Mouse (Mus musculus): ENCODE measurements around the gene Rad17. TPM values are rescaled to one million over a fixed set of nuclear protein-coding genes. Genes with fewer than 3 reads are reported as not detected.
A peak's percentile ranks its signal among the peaks of the same experiment; 100 is the strongest.

The Rad17 gene
- polyA plus RNA-seq, 1 experiment from 2014 or later, result 22.4 TPM

GRCm38 (mm10) chr13:100670181-100670741 is 19.4 kb upstream of the Rad17 start:
- Histone ChIP-seq H3K27ac (replicated peaks; ENCODE audit: low read depth, low read length) (no peak overlapping the region; the same call in 1 of the 2 replicates), H3K9me3 (ENCODE audit: control insufficient read depth, low read length) (0 out of 2 replicates have a peak, but pooled peaks cover 5% of the 10 kb centered on the region), H3K36me3 (ENCODE audit: control insufficient read depth, insufficient read depth, low read length) (peaks cover 16% of the 10 kb centered on the region; the same call in 1 of the 2 replicates), H3K9ac (ENCODE audit: low read depth, low read length) (peak overlapping the region; percentile 73), H3K4me2 (ENCODE audit: low read depth, low read length) (peak overlapping the region; percentile 88), H3K4me1 (ENCODE audit: control insufficient read depth, insufficient read depth, low read length) (no peaks in the 10 kb centered on the region), H3K27me3 (replicated peaks; ENCODE audit: control insufficient read depth, insufficient read depth, low read length) (no peaks in the 10 kb centered on the region), H3K4me3 (ENCODE audit: low read depth, low read length) (peak overlapping the region; percentile 61)
- ATAC-seq (ENCODE audit: low read depth) (no peak), DNase-seq (ENCODE audit: low spot score) (no peak)
- WGBS, result 50% methylated on average over 9 of the region's 9 CpGs

- ATAC-seq (ENCODE audit: low read depth), result peak; percentile 77; the same call in 1 of the 2 replicates
- Histone ChIP-seq H3K27me3 (replicated peaks; ENCODE audit: control insufficient read depth, insufficient read depth, low read length) (no peaks in the 10 kb centered on the region), H3K4me3 (ENCODE audit: low read depth, low read length) (peak within 1 kb of the TSS; percentile 61), H3K9me3 (ENCODE audit: control insufficient read depth, low read length) (0 out of 2 replicates have a peak, but pooled peaks cover 5% of the 10 kb centered on the region), H3K9ac (ENCODE audit: low read depth, low read length) (peak within 1 kb of the TSS; percentile 73), H3K4me1 (ENCODE audit: control insufficient read depth, insufficient read depth, low read length) (no peaks in the 10 kb centered on the region), H3K36me3 (ENCODE audit: control insufficient read depth, insufficient read depth, low read length) (peaks cover 17% of the 10 kb centered on the region; the same call in 1 of the 2 replicates), H3K27ac (replicated peaks; ENCODE audit: low read depth, low read length) (no peak within 1 kb of the TSS; the same call in 1 of the 2 replicates), H3K4me2 (ENCODE audit: low read depth, low read length) (peak within 1 kb of the TSS; percentile 88)
- under 1% methylated on average over 44 of the region's 44 CpGs for WGBS
- DNase-seq (ENCODE audit: low spot score), result peak; percentile 55
Measured at GRCm38 (mm10) chr13:100669291-100670022, 18.6 kb upstream of the Rad17 start, which contains the start of gene Ccdc125. Ccdc125 (plus strand) TSS chr13:100669717.

- H3K27me3 ChIP-seq (replicated peaks; ENCODE audit: control insufficient read depth, insufficient read depth, low read length), result no peaks in the 10 kb centered on the region
- WGBS, result 47% methylated on average over 4 of the region's 4 CpGs
- H3K9me3 ChIP-seq (ENCODE audit: control insufficient read depth, low read length), result no peaks in the 10 kb centered on the region
Measured at GRCm38 (mm10) chr13:100659864-100660456, 9.1 kb upstream of the Rad17 start.

GRCm38 (mm10) chr13:100658091-100658490 is 7.2 kb upstream of the Rad17 start:
- WGBS, result 93% methylated on average over 5 of the region's 5 CpGs
- Histone ChIP-seq H3K27ac (replicated peaks; ENCODE audit: low read depth, low read length) (no peak overlapping the region), H3K27me3 (replicated peaks; ENCODE audit: control insufficient read depth, insufficient read depth, low read length) (no peaks in the 10 kb centered on the region), H3K4me3 (ENCODE audit: low read depth, low read length) (no peak overlapping the region), H3K4me1 (ENCODE audit: control insufficient read depth, insufficient read depth, low read length) (no peaks in the 10 kb centered on the region), H3K9ac (ENCODE audit: low read depth, low read length) (no peak overlapping the region), H3K4me2 (ENCODE audit: low read depth, low read length) (no peak overlapping the region), H3K9me3 (ENCODE audit: control insufficient read depth, low read length) (no peaks in the 10 kb centered on the region), H3K36me3 (ENCODE audit: control insufficient read depth, insufficient read depth, low read length) (peaks cover 14% of the 10 kb centered on the region)
- DNase-seq (ENCODE audit: low spot score), result no peak
- no peak for ATAC-seq (ENCODE audit: low read depth)

More at GRCm38 (mm10) chr13:100659864-100660456, 9.1 kb upstream of the Rad17 start:
- H3K36me3 ChIP-seq (ENCODE audit: control insufficient read depth, insufficient read depth, low read length), result peaks cover 15% of the 10 kb centered on the region
- H3K27ac ChIP-seq (replicated peaks; ENCODE audit: low read depth, low read length), result no peak overlapping the region
- H3K4me2 ChIP-seq (ENCODE audit: low read depth, low read length), result no peak overlapping the region
- H3K4me3 ChIP-seq (ENCODE audit: low read depth, low read length), result no peak overlapping the region
- no peaks in the 10 kb centered on the region for H3K4me1 ChIP-seq (ENCODE audit: control insufficient read depth, insufficient read depth, low read length)
- ATAC-seq (ENCODE audit: low read depth) (no peak), DNase-seq (ENCODE audit: low spot score) (peak; percentile 80)
- H3K9ac ChIP-seq (ENCODE audit: low read depth, low read length), result no peak overlapping the region

- ATAC-seq (ENCODE audit: low read depth), result peak; percentile 70
- Histone ChIP-seq H3K27ac (replicated peaks; ENCODE audit: low read depth, low read length) (peak within 1 kb of the TSS; percentile 97), H3K4me2 (ENCODE audit: low read depth, low read length) (peak within 1 kb of the TSS; percentile 91), H3K9ac (ENCODE audit: low read depth, low read length) (peak within 1 kb of the TSS; percentile 95), H3K4me1 (ENCODE audit: control insufficient read depth, insufficient read depth, low read length) (peaks cover 7% of the 10 kb centered on the region), H3K9me3 (ENCODE audit: control insufficient read depth, low read length) (no peaks in the 10 kb centered on the region), H3K4me3 (ENCODE audit: low read depth, low read length) (peak within 1 kb of the TSS; percentile 97), H3K27me3 (replicated peaks; ENCODE audit: control insufficient read depth, insufficient read depth, low read length) (no peaks in the 10 kb centered on the region), H3K36me3 (ENCODE audit: control insufficient read depth, insufficient read depth, low read length) (peaks cover 25% of the 10 kb centered on the region)
- no peak for DNase-seq (ENCODE audit: low spot score)
- WGBS, result under 1% methylated on average over 30 of the region's 63 CpGs
Measured at GRCm38 (mm10) chr13:100651439-100652186, 762 bp upstream of the Rad17 start, which contains the start of gene Taf9. Taf9 (plus strand) TSS chr13:100651579.

- Histone ChIP-seq H3K27me3 (replicated peaks; ENCODE audit: control insufficient read depth, insufficient read depth, low read length) (no peaks in the 10 kb centered on the region), H3K9ac (ENCODE audit: low read depth, low read length) (no peak overlapping the region), H3K4me3 (ENCODE audit: low read depth, low read length) (no peak overlapping the region), H3K9me3 (ENCODE audit: control insufficient read depth, low read length) (no peaks in the 10 kb centered on the region), H3K27ac (replicated peaks; ENCODE audit: low read depth, low read length) (no peak overlapping the region), H3K36me3 (ENCODE audit: control insufficient read depth, insufficient read depth, low read length) (peaks cover 50% of the 10 kb centered on the region), H3K4me1 (ENCODE audit: control insufficient read depth, insufficient read depth, low read length) (peaks cover 7% of the 10 kb centered on the region), H3K4me2 (ENCODE audit: low read depth, low read length) (no peak overlapping the region)
- 95% methylated on average over 8 of the region's 8 CpGs for WGBS
- DNase-seq (ENCODE audit: low spot score) (no peak), ATAC-seq (ENCODE audit: low read depth) (no peak)
Measured at GRCm38 (mm10) chr13:100648223-100648622, 2.6 kb downstream of the Rad17 start.

GRCm38 (mm10) chr13:100642471-100643209 is 8.2 kb downstream of the Rad17 start:
- Histone ChIP-seq H3K27me3 (replicated peaks; ENCODE audit: control insufficient read depth, insufficient read depth, low read length) (no peaks in the 10 kb centered on the region), H3K9me3 (ENCODE audit: control insufficient read depth, low read length) (no peaks in the 10 kb centered on the region), H3K4me2 (ENCODE audit: low read depth, low read length) (no peak overlapping the region), H3K9ac (ENCODE audit: low read depth, low read length) (no peak overlapping the region), H3K27ac (replicated peaks; ENCODE audit: low read depth, low read length) (no peak overlapping the region), H3K4me3 (ENCODE audit: low read depth, low read length) (no peak overlapping the region), H3K4me1 (ENCODE audit: control insufficient read depth, insufficient read depth, low read length) (no peaks in the 10 kb centered on the region), H3K36me3 (ENCODE audit: control insufficient read depth, insufficient read depth, low read length) (peaks cover 86% of the 10 kb centered on the region)
- no peak for DNase-seq (ENCODE audit: low spot score)
- 89% methylated on average over 4 of the region's 4 CpGs for WGBS
- no peak for ATAC-seq (ENCODE audit: low read depth)
